Mouse (Mus musculus) neural tube, embryonic 15.5 days (tissue): ENCODE data around the gene Tmem138. TPM values are rescaled to one million over a fixed set of nuclear protein-coding genes. Genes with fewer than 3 reads are reported as not detected.

Source experiments
- ATAC-seq: fragments of 200-750 bp; cut with Nextera tagmentation; 2 replicates; pipeline ENCODE4 v1.8.0; 2017; ENCODE audit warnings: mild to moderate bottlenecking, moderate TSS enrichment, moderate library complexity; ENCODE audit not compliant: low FRiP score
- H3K27ac ChIP-seq: fragments of 300-500 bp; sonication (generic); replicated peaks from 2 replicates; pipeline ENCODE4 v1.5.1; 2015; ENCODE audit warnings: mild to moderate bottlenecking, inconsistent platforms
- H3K27me3 ChIP-seq: fragments of 300-500 bp; sonication (generic); replicated peaks from 2 replicates; pipeline ENCODE4 v1.6.1; 2015; ENCODE audit warnings: inconsistent platforms
- H3K36me3 ChIP-seq: fragments of 300-500 bp; sonication (generic); 2 replicates; pipeline ENCODE4 v1.6.1; 2015; ENCODE audit warnings: inconsistent platforms
- H3K4me1 ChIP-seq: fragments of 300-500 bp; sonication (generic); 2 replicates; pipeline ENCODE4 v1.6.1; 2015; ENCODE audit warnings: inconsistent platforms
- H3K4me2 ChIP-seq: fragments of 300-500 bp; sonication (generic); 2 replicates; pipeline ENCODE4 v1.6.1; 2015; ENCODE audit warnings: inconsistent platforms, mild to moderate bottlenecking, moderate library complexity
- H3K4me3 ChIP-seq: fragments of 300-500 bp; sonication (generic); replicated peaks from 2 replicates; pipeline ENCODE4 v1.5.1; 2015; ENCODE audit warnings: mild to moderate bottlenecking, inconsistent platforms
- H3K9ac ChIP-seq: fragments of 300-500 bp; sonication (generic); replicated peaks from 2 replicates; pipeline ENCODE4 v1.6.1; 2015; ENCODE audit warnings: mild to moderate bottlenecking, inconsistent platforms
- H3K9me3 ChIP-seq: fragments of 300-500 bp; sonication (generic); replicated peaks from 2 replicates; pipeline ENCODE4 v1.6.1; 2016; ENCODE audit warnings: inconsistent platforms
- WGBS: fragments of 180-500 bp; shearing (Covaris S2); methylation state at CpG from one replicate; pipeline ENCODE4 v1.1.7; 2015; ENCODE audit warnings: mixed read lengths; 5-methylcytosine and 5-hydroxymethylcytosine counted together
- polyA plus RNA-seq: library from polyadenylated mRNA; unstranded; fragments of >200 nt; fragmentation: Nextera tagmentation; extraction: Ambion mirVana; gene quantifications from 2 replicates; pipeline ENCODE4 v1.2.1, GENCODE M21; 2015

Tmem138 gene
- polyA plus RNA-seq, 1 experiment from 2014 or later, result 33.3 TPM

- 94% methylated on average over 6 of the region's 6 CpGs for WGBS
- H3K9ac ChIP-seq, result no peak overlapping the region
- H3K36me3 ChIP-seq, result peaks cover 46% of the 10 kb centered on the region
- no peaks in the 10 kb centered on the region for H3K4me1 ChIP-seq
- H3K4me3 ChIP-seq, result no peak overlapping the region
- no peak overlapping the region for H3K27ac ChIP-seq
- ATAC-seq, result no peak
- no peaks in the 10 kb centered on the region for H3K9me3 ChIP-seq
- H3K4me2 ChIP-seq, result no peak overlapping the region
- H3K27me3 ChIP-seq, result no peaks in the 10 kb centered on the region
Measured at GRCm38 (mm10) chr19:10591659-10592377, 14.7 kb upstream of the Tmem138 start.

GRCm38 (mm10) chr19:10590301-10590700 lies 13.1 kb upstream of the Tmem138 start:
- Histone ChIP-seq H3K9ac (no peak overlapping the region), H3K4me3 (no peak overlapping the region), H3K4me1 (no peaks in the 10 kb centered on the region), H3K4me2 (no peak overlapping the region), H3K27me3 (no peaks in the 10 kb centered on the region), H3K9me3 (no peaks in the 10 kb centered on the region), H3K27ac (no peak overlapping the region), H3K36me3 (peaks cover 40% of the 10 kb centered on the region)
- WGBS, result 72% methylated on average over 3 of the region's 3 CpGs
- no peak for ATAC-seq

GRCm38 (mm10) chr19:10589127-10589857 lies 12.1 kb upstream of the Tmem138 start:
- Histone ChIP-seq H3K4me2 (no peak overlapping the region), H3K27ac (no peak overlapping the region), H3K9me3 (no peaks in the 10 kb centered on the region), H3K27me3 (no peaks in the 10 kb centered on the region), H3K4me1 (no peaks in the 10 kb centered on the region), H3K4me3 (no peak overlapping the region), H3K36me3 (peaks cover 29% of the 10 kb centered on the region), H3K9ac (no peak overlapping the region)
- WGBS, result 68% methylated on average over 5 of the region's 5 CpGs
- no peak for ATAC-seq

GRCm38 (mm10) chr19:10587231-10587630 lies 10.1 kb upstream of the Tmem138 start:
- no peak overlapping the region for H3K4me3 ChIP-seq
- no peaks in the 10 kb centered on the region for H3K9me3 ChIP-seq
- no peak overlapping the region for H3K27ac ChIP-seq
- no peak overlapping the region for H3K4me2 ChIP-seq
- WGBS, result 91% methylated on average over 8 of the region's 8 CpGs
- H3K27me3 ChIP-seq, result no peaks in the 10 kb centered on the region
- no peak overlapping the region for H3K9ac ChIP-seq
- ATAC-seq, result no peak
- H3K4me1 ChIP-seq, result no peaks in the 10 kb centered on the region
- peaks cover 18% of the 10 kb centered on the region for H3K36me3 ChIP-seq

GRCm38 (mm10) chr19:10585112-10585511 lies 8.0 kb upstream of the Tmem138 start:
- ATAC-seq, result no peak
- no peak overlapping the region for H3K4me2 ChIP-seq
- H3K4me3 ChIP-seq, result no peak overlapping the region
- no peaks in the 10 kb centered on the region for H3K27me3 ChIP-seq
- H3K9ac ChIP-seq, result no peak overlapping the region
- H3K4me1 ChIP-seq, result no peaks in the 10 kb centered on the region
- 85% methylated on average over 8 of the region's 8 CpGs for WGBS
- H3K36me3 ChIP-seq, result peaks cover 11% of the 10 kb centered on the region
- H3K27ac ChIP-seq, result no peak overlapping the region
- no peaks in the 10 kb centered on the region for H3K9me3 ChIP-seq

GRCm38 (mm10) chr19:10583550-10584146 lies 6.5 kb upstream of the Tmem138 start:
- WGBS, result 60% methylated on average over 7 of the region's 7 CpGs
- no peak for ATAC-seq
- Histone ChIP-seq H3K27ac (no peak overlapping the region), H3K36me3 (peaks cover 9% of the 10 kb centered on the region), H3K4me2 (no peak overlapping the region), H3K4me3 (no peak overlapping the region), H3K4me1 (peaks cover 4% of the 10 kb centered on the region), H3K9ac (no peak overlapping the region), H3K9me3 (no peaks in the 10 kb centered on the region), H3K27me3 (no peaks in the 10 kb centered on the region)

GRCm38 (mm10) chr19:10581984-10582383 lies 4.8 kb upstream of the Tmem138 start:
- Histone ChIP-seq H3K9me3 (no peaks in the 10 kb centered on the region), H3K4me2 (no peak overlapping the region), H3K27ac (no peak overlapping the region), H3K27me3 (no peaks in the 10 kb centered on the region), H3K9ac (no peak overlapping the region), H3K36me3 (peaks cover 4% of the 10 kb centered on the region; the same call in 1 of the 2 replicates), H3K4me3 (no peak overlapping the region), H3K4me1 (peaks cover 15% of the 10 kb centered on the region)
- ATAC-seq, result no peak
- 87% methylated on average over 6 of the region's 6 CpGs for WGBS

GRCm38 (mm10) chr19:10580761-10581160 lies 3.6 kb upstream of the Tmem138 start:
- ATAC-seq, result no peak
- WGBS, result 84% methylated on average over 3 of the region's 3 CpGs
- peaks cover 21% of the 10 kb centered on the region for H3K4me1 ChIP-seq
- H3K36me3 ChIP-seq, result peaks cover 4% of the 10 kb centered on the region; the same call in 1 of the 2 replicates
- no peak overlapping the region for H3K4me2 ChIP-seq
- no peaks in the 10 kb centered on the region for H3K27me3 ChIP-seq
- H3K27ac ChIP-seq, result no peak overlapping the region
- no peaks in the 10 kb centered on the region for H3K9me3 ChIP-seq
- no peak overlapping the region for H3K9ac ChIP-seq
- no peak overlapping the region for H3K4me3 ChIP-seq

GRCm38 (mm10) chr19:10580102-10580501 lies 2.9 kb upstream of the Tmem138 start:
- 88% methylated on average over 3 of the region's 3 CpGs for WGBS
- no peak for ATAC-seq
- Histone ChIP-seq H3K4me1 (peaks cover 28% of the 10 kb centered on the region), H3K4me2 (no peak overlapping the region), H3K36me3 (peaks cover 5% of the 10 kb centered on the region; the same call in 1 of the 2 replicates), H3K4me3 (no peak overlapping the region), H3K27me3 (no peaks in the 10 kb centered on the region), H3K27ac (no peak overlapping the region), H3K9me3 (no peaks in the 10 kb centered on the region), H3K9ac (no peak overlapping the region)

GRCm38 (mm10) chr19:10569627-10570026 lies 7.5 kb downstream of the Tmem138 start:
- no peak overlapping the region for H3K4me3 ChIP-seq
- H3K36me3 ChIP-seq, result peaks cover 57% of the 10 kb centered on the region
- no peak overlapping the region for H3K9ac ChIP-seq
- no peaks in the 10 kb centered on the region for H3K9me3 ChIP-seq
- 100% methylated on average over 6 of the region's 6 CpGs for WGBS
- ATAC-seq, result no peak
- H3K27me3 ChIP-seq, result no peaks in the 10 kb centered on the region
- H3K4me2 ChIP-seq, result no peak overlapping the region
- no peak overlapping the region for H3K27ac ChIP-seq
- H3K4me1 ChIP-seq, result no peaks in the 10 kb centered on the region

- H3K27ac ChIP-seq, result no peak overlapping the region
- no peak overlapping the region for H3K4me2 ChIP-seq
- no peak for ATAC-seq
- no peak overlapping the region for H3K4me3 ChIP-seq
- H3K9me3 ChIP-seq, result no peaks in the 10 kb centered on the region
- H3K36me3 ChIP-seq, result peaks cover 15% of the 10 kb centered on the region
- no peak overlapping the region for H3K9ac ChIP-seq
- 82% methylated on average over 4 of the region's 4 CpGs for WGBS
- no peaks in the 10 kb centered on the region for H3K27me3 ChIP-seq
- no peaks in the 10 kb centered on the region for H3K4me1 ChIP-seq
Measured at GRCm38 (mm10) chr19:10565217-10565616, 11.9 kb downstream of the Tmem138 start.

GRCm38 (mm10) chr19:10564278-10564677 lies 12.9 kb downstream of the Tmem138 start:
- Histone ChIP-seq H3K4me3 (no peak overlapping the region), H3K36me3 (0 out of 2 replicates have a peak, but pooled peaks cover 7% of the 10 kb centered on the region), H3K27ac (no peak overlapping the region), H3K4me1 (no peaks in the 10 kb centered on the region), H3K9ac (no peak overlapping the region), H3K27me3 (no peaks in the 10 kb centered on the region), H3K9me3 (no peaks in the 10 kb centered on the region), H3K4me2 (no peak overlapping the region)
- ATAC-seq, result no peak
- 86% methylated on average over 6 of the region's 6 CpGs for WGBS
